Mouse (Mus musculus) gastrocnemius, adult 18-20 months (tissue): ENCODE data around the gene Sult1e1. TPM values are rescaled to one million over a fixed set of nuclear protein-coding genes. Genes with fewer than 3 reads are reported as not detected.

Source experiments
- microRNA-seq: library from miRNA; unstranded; fragments of <30 nt; microRNA quantifications from one replicate; pipeline ENCODE4 v1.2.0, GENCODE M21; 2021
- total RNA-seq, 2 experiments: library from RNA; stranded (reverse); gene quantifications; 2 replicates each; pipeline ENCODE4 v1.2.3; 2021

Sult1e1 gene
- total RNA-seq, 2 experiments from 2014 or later, result not detected

Small RNAs within 50 kb of the gene (microRNA-seq; reads per million reads assigned to microRNA genes)
- gene Mir3969, result not detected

Other genes starting within 250 kb of the Sult1e1 start
- not detected for gene Ugt2b38, start 167.4 kb downstream of the Sult1e1 start, total RNA-seq
- gene Ugt2a2, start 109.3 kb downstream of the Sult1e1 start, total RNA-seq, result not detected
- gene Gm43638, start 104.8 kb downstream of the Sult1e1 start, total RNA-seq, result not detected
- gene Ugt2a1, start 100.7 kb downstream of the Sult1e1 start, total RNA-seq, result not detected
- gene Sult1b1, start 53.4 kb downstream of the Sult1e1 start, total RNA-seq, result not detected
- gene Sult1d1, start 22.6 kb downstream of the Sult1e1 start, total RNA-seq, result not detected
- not detected for gene Csn1s1, start 74.6 kb upstream of the Sult1e1 start, total RNA-seq
- gene Csn2, start 108.0 kb upstream of the Sult1e1 start, total RNA-seq, result not detected
- gene Csn1s2a, start 183.0 kb upstream of the Sult1e1 start, total RNA-seq, result not detected
- not detected for gene Csn1s2b, start 216.5 kb upstream of the Sult1e1 start, total RNA-seq
- gene Prr27, start 234.1 kb upstream of the Sult1e1 start, total RNA-seq, result not detected